Mouse (Mus musculus) WW6 (cell line): ENCODE results near the gene St3gal2.
"Not testable (repeated sequence)": the region's sequence is repeated elsewhere in the genome, so short reads cannot be mapped to it uniquely, and the experiment has no call there.

ENCODE experiments used
- DNase-seq: peaks from one replicate; pipeline ENCODE4 v3.0.0-alpha.2; 2013; ENCODE audit warnings: low read depth, low spot score

The St3gal2 gene

DNA sequence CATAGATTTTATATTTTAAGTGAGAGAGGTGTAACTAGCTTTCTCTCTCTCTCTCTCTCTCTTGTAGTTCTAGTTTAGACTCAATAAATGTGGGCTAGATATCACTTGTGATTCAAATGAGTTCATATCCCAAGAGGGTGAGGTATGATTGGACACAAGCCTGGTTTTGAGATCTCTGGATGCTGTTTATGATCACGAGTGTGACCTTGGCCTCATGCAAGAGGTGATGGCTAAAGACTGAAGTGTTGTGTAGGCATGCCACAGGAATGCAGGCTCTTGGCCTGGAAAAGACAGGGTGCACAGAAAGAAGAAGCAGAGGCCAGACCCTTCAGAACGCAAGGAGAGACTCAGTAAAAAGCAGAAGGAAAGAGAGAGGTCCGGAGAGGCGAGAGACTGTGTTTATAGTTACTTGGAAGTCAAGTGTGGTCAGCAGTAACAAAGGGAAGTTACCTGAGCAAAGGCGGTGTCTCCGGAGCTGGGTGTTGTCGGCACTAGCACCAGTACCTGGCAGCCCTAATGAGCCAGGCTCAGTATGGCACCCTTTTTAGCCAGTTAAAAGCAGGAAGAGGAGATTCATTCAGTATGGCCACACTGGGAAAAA lies 24.7 kb downstream of the St3gal2 start:
- DNase-seq = no peak

GRCm38 (mm10) chr8:110945716-110946115 lies 26.0 kb downstream of the St3gal2 start:
- no peak for DNase-seq

- DNase-seq = peak; percentile 34
These were observed 30.4 kb downstream of the St3gal2 start for GRCm38 (mm10) chr8:110950065-110950484.

- no peak for DNase-seq
These were observed 35.1 kb downstream of the St3gal2 start for GRCm38 (mm10) chr8:110954776-110955175.

GRCm38 (mm10) chr8:110956619-110957450 lies 37.1 kb downstream of the St3gal2 start:
- DNase-seq = no peak

DNA sequence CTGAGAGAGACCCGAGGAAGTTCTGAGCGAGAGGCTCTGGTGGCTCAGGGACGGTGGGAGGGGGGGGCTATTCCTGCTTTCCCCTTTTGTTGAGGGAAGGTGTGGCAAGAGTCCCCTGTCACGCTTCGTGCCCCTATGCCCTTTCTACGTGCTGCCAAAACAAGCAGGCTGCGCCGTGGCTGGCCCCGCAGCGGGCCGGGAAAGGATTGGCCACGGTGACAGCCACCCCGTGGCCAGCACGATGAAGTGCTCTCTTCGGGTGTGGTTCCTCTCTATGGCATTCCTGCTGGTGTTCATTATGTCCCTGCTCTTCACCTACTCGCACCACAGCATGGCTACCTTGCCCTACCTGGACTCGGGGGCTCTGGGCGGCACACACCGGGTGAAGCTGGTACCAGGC lies 37.7 kb downstream of the St3gal2 start:
- no peak for DNase-seq

GRCm38 (mm10) chr8:110958135-110958534 lies 38.4 kb downstream of the St3gal2 start:
- DNase-seq = no peak

- not testable (repeated sequence) for DNase-seq
These were observed 38.8 kb downstream of the St3gal2 start for GRCm38 (mm10) chr8:110958553-110958952.

DNA sequence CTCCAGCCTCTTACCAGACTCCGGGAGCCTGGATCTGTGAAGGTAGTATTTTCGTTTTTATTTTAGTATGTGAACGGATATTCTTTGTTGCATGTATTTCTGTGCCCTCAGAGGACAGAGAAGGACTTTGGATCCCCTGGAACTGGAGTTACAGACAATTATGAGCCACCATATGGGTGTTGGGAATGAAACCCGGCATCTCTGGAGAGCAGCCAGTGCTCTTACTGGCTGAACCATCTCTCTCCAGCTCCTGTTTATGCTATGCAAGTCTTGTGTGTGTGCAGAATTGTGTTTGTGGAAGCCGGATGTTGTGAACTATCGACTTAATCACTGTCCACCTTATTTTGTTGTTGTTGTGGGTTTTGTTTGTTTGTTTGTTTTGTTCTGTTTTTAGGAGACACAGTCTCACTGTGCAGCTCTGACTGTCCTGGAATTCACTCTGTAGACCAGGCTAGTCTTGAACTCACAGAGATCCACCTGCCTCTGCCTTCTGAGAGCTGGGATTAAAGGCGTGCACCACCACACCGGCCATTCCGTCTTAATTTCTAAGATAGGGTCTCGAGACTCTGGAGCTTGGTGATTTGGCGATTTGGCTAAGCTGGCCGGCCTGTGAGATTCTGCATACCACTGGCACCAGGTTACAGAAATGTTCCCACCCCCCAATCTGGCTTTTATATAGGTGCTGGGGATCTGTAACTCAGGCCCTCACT lies 39.5 kb downstream of the St3gal2 start:
- no peak for DNase-seq

GRCm38 (mm10) chr8:110959906-110960305 lies 40.2 kb downstream of the St3gal2 start:
- no peak for DNase-seq

DNA sequence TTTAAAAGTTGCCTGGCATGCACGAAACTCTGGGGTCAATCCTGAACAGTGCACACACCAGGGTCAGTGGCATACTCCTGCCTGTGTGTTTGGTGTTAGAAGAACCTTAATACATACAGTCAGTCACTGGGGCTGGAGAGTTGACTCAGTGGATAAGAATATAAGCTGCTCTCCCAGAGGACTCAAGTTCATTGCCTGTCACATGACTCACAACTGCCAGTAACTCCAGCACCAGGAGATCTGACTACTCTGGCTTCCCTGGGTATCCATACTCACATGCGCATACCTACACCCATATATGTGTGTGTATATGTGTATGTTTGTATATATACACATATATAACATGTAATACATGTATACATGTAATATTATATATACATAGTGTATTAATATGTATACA lies 43.3 kb downstream of the St3gal2 start:
- no peak for DNase-seq

DNA sequence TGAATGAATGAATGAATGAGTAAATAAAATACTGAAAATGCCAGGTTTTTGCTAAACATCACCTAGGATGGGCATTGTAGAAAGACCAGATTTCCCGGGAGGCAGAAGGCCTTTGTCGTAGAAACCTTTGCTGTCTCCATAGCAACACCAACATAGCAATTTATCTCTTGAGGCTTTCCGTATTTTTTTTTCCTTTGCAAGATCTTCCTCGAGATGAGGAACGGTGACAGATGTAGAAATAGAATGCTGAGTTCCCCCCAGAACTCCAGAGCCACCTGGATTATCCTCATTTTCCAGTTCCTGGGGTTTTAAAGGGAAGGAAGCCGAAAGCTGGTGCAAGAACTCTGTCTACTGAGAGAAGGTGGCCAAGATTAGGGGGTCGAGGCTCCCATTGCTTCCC lies 44.9 kb downstream of the St3gal2 start:
- DNase-seq = no peak

GRCm38 (mm10) chr8:110965594-110965993 lies 45.9 kb downstream of the St3gal2 start:
- DNase-seq = no peak

DNA sequence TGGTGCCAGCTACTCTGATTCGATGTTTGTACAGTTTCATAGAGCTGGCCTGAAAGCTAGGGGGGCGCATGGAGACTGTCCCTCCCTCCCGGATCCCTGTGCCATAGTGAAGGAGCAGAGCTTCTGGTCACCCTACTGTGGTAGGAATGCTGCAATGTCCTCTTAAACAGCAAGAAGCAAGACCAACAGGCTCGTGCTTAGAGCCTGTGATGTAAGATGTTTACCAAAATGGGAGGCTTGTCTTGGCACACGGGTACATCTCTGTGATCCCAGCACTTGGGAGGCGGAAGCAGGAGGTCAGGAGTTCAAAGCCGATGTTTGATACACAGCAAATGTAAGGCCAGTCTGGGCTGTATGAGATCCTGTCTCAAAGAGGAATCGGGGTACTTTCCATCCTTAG lies 46.9 kb downstream of the St3gal2 start:
- no peak for DNase-seq

DNA sequence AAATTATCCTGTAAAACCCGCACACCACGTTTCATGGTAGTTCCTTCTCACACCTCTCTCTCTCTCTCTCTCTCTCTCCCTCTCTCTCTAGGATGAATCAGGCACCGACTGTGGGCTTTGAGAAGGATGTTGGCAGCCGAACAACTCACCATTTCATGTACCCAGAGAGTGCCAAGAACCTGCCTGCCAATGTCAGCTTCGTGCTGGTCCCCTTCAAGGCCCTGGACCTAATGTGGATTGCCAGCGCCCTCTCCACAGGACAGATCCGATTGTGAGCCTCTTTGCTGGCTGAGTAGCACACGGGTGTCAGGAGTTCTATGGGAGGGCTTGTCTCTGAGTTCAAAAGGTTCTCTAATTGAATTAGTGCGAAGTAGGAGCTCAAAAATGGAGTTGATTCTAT lies 47.6 kb downstream of the St3gal2 start:
- no peak for DNase-seq

DNA sequence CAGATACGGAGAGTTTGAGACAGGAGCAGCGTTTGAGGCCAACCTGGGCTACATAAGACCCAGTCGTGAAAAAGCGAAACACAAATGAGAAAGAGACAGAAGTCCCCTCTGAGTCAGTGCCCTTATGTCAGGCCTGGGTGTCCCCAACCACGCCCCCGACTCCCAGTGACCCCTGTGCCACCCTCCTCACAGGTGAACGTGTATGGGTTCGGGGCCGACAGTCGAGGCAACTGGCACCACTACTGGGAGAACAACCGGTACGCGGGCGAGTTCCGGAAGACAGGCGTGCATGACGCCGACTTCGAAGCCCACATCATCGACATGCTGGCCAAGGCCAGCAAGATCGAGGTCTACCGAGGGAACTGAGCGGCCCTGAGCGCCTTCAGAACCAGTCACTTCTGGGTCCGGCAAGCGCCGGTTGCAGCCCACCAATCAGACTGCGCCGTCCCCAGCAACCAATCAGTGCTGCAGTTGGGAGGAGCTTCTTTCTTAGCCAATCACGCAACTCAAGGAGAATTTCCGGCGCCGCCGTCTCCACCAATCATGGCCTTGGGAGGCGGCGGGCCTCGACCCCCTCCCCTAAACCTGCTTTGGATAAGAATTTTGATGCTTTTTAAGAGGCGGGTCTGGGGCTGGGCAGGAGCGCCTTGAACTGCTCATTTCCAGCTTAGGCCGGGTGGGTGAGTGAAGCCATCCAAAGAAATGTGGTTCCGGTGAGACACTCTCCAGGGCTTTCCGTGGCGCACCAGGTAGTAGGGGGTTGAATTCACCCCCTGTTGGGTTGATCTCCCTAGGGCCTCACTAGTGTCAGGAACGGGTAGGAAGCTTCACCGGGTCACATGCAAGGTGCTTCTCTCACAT lies 50.4 kb downstream of the St3gal2 start:
- peak; percentile 99 for DNase-seq

- not testable (repeated sequence) for DNase-seq
These were observed 56.8 kb downstream of the St3gal2 start for GRCm38 (mm10) chr8:110976532-110976931.

DNA sequence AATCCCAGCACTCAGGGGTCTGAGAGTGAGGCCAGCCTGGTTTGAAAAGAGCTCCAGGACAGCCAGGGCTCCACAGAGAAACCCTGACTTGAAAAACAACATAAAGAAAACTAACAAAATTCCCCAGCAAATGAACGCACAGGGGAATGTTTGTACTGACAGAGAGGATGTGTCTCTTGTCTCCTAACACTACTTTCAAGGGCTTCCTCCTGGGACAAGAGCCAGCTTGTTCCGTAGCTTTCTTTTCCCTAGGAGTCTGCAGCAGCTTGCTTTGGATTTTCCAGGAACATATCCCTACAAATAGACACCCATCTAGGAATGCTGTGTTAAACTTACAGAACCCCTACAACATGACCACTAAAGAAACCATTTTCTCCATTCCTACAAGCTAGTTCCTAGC lies 58.3 kb downstream of the St3gal2 start:
- DNase-seq = not testable (repeated sequence)

DNA sequence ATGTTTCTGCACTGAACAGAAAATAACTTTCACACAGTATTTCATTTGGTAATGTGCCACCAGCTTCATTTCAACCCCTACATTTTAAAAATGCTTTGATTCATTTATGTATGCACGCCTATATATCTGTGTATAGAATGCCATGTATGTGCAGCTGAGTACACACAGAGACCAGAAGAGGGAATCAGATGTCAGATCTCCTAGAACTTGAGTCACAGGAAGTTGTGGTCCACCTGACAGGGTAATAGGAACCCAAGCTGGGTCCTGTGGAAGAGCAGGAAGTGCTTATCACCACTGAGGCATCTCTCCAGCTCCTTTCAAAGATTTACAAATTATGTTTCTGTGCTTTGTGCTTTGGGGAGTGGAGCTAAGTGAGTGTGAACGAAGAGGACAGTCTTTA lies 61.6 kb downstream of the St3gal2 start:
- DNase-seq = no peak

DNA sequence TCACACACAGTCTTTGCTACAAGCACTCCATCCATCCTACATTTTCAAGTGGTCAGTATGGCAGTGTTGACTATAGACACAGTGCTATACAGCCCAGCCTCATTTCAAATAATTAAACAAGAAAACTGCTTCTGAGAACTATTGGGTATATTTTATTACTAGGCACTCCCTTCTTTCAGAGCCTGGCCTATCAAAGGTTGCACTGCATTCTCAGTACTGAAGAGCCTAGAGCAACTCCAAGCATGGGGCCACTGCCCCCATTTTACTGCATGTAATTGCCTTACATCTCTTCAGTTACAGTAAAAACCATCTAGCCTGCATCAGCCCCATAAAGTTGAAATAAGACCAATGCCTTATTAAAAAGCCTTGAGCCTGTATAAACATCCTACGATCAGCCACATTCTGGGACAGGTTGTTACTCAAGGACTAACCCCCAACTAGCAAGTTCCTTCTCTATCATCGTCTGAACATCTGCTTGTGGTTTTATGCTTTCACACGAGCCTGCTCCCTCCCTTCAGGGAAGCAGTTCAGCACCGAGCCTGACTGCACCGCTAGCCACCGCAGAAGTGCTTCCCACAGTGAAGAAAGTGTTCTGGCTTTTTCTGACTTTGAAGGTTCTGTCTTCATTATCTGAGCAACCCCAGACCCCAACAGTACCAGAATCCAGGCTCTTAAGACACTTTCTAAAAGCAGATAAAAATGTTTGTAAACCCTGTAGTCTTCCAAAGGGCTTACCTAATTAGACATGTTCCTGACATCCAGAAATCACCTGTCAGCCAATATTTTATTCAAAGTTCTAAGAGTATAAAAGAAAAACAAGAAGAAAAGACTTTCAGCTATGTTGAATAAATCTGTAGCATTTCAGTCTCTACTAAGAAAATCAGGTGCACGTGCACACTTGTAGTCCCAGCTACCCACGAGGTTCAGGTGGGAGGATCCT lies 68.4 kb downstream of the St3gal2 start:
- DNase-seq = no peak
